Mouse (Mus musculus): ENCODE data around the gene Cyp17a1.

GRCm38 (mm10) chr19:46619001-46619400, 54.0 kb downstream of the Cyp17a1 start:
- TF ChIP-seq CTCF (IDR thresholded peaks at IDR 0.05; ENCODE audit: insufficient read depth, low read length), result no peak
- TF ChIP-seq POLR2A (IDR thresholded peaks at IDR 0.05; ENCODE audit: borderline replicate concordance, extremely low read depth, low read depth, low read length), result no peak
